Mouse (Mus musculus) c-Kit-positive CD71-positive TER-119-positive erythroid progenitor cells, embryonic 14.5 days (primary cell): ENCODE data around the gene Gpam.

Experiments
- DNase-seq: peaks from one replicate; pipeline ENCODE4 v3.0.0-alpha.2; 2013; ENCODE audit warnings: low spot score

Gpam gene

DNA sequence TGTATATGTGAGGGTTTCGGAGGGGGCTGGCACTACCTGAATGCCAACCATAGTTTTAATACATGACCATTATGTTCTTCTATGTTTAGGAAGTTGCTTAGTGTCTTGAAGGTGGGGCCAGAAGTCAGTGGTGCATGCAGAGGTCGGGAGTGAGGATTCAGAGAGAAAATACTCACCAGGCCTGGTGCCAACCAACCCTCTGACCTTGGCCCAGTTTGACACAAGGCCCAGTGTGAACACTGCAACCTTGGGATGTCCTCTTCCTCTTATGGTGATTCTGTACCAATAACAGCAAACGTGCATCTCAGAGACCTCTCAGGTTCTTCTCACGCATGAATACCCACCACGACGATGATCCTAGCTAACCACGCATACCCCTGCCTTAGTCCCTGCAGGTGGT, 11.5 kb upstream of the Gpam start:
- DNase-seq = no peak

DNA sequence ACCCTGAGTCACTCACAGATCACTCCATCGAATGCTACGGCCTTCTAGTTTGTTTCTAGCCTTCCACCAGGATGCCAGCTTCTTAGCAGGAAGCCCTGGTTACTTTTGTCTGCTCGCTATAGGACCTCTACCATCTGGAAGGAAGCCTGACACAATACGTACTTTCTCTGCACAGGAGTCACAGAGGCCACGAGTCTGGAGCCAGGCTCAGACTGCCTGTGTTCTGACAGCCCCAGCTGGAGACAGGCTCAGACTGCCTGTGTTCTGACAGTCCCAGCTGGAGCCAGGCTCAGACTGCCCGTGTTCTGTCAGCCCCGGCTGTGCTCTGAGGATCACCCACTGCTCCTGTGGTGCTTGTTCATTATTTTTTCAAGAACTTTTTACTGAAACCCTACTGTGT, 10.8 kb upstream of the Gpam start:
- no peak for DNase-seq

DNA sequence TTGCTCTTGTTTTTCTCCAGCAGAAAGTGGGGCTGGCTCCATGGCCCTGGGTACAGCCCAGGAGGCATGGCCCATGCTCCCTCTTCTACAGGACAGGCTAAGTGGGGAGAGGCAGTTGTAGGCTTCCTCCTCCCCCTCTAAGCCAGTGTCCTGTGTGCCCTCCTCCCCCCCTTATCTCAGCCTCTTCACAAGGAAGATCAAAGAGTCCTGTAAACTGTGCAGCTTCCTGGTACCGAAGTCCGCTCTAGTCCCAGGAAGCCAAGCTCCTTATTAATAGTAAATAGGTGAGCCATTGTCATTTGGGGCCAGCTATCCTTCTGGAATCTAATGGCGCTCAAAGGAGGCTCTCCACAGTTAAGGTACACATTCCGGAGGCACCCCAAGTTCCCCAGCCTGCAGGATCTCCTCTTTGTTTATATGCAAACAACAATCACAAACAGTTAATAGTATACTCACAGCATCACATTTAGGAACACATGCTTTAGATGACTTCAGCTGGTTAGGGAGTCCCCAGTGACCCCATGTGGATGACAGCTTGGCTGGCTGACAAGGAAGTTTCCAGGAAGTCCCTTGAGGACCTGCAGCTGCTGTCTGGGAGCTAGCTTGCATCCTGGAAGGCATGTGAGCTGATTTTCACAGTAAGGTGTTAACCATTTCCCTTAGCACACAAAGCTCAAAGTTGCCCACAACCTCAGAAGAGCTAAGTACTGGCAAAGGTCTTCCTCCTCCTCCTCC, 9.8 kb upstream of the Gpam start:
- DNase-seq = no peak

DNA sequence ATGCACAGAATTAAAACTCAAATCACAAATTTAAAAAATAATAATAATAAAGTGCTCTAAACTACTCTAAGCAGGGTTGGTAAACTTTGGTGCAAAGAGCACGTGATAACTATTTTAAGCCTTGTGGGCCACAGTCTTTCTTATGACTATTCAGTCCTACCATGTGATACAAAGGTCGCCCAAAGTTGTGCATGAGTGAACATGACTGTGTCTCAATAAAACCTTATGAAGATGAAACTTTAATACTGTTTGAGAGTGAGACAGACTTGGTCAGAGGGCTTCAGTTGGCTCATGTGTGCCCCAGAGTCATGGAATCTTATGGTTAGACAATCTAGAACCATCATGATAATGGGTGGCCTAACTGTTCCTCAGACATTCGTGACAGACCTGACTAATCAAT, 8.9 kb upstream of the Gpam start:
- no peak for DNase-seq

DNA sequence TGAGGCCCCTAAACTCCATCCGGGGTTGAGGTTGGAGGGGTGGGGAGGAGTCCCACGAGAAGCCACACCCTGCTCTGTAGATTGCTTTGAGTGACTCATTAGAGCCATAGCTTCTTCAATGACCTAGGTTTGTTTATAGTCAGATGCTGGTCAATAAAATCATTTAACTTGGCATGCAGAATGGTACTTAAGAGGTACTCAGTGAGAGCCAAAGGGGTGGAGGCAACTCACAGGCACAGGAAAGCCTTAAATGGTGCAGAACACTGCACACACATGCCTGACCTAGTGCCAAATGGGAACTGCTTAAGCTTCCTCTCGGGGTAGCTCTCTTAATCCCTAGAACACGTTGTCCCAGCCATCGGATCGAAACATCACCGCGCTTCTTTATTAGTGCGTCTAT, 7.5 kb upstream of the Gpam start:
- no peak for DNase-seq

DNA sequence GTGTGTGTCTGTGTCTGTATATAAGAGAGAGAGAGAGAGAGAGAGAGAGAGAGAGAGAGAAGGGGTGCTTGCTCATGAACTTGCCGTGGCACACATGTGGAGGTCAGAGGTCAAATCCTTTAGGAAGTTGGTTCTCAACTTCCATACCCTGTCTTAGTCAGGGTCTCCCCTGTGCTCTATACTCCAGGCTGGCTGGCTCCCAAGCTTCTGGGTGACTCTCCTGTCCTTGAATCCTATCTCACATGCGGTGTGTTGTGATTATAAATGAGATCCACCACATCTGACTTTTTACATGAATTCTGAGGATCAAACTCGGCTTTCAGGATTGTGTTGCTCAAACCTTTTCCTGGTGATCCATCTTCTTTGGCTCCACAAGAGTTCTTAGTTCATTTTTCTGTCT, 5.4 kb upstream of the Gpam start:
- no peak for DNase-seq

DNA sequence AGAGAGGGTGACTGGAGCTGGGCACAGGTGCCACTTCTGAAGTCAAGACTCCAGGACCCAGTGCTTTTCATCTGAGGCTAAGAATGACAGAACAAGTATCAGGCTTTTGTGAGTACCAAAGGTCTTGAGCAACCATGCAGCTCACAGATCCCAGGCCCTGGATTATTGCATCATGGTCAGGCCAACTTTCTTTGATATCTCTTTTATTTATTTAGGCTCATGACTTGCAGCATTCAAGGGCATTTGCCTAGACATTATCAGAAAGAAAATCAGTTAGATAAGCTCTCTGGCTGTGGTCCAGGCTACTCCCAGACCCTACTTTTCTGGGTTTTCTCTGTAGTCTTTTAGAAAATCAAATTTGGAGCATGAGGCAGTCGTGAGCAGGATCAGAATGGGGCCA, 4.7 kb upstream of the Gpam start:
- no peak for DNase-seq

DNA sequence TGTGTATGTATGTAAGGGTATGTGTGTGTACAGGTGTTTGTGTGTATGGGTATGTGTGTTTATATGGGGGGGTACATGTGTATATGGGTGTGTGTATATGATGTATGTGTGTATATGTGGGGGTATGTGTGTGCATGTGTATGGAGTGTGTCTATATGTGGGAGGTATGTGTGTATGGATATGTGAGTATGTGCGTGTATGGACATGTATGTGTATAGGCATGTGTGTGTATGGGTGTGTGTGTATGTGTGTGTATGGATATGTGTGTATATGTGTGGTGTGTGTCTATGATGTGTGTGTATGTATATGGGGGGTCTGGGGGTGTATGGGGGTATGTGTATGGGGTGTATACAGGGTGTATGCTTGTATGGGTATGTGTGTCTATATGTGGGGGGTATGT, 1.4 kb upstream of the Gpam start:
- no peak for DNase-seq

DNA sequence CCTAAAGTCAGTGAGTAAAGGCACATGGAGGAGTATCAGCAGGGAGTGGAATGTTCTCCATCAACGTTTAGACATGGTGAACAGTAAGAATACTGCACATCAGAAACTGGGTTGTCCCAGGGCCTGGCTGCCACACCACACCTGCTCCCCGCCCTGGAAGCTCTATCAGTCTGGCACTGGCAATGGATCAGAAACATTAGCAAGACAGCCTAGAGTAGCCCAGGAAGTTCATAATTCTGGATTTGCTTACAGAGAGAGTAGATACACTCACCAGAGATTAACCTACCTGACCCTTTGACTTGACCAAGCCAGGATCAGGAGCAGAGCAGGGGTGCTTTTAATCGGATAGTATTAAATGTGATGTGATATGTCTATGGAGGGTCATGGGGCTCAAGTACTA, 1.6 kb downstream of the Gpam start:
- no peak for DNase-seq

DNA sequence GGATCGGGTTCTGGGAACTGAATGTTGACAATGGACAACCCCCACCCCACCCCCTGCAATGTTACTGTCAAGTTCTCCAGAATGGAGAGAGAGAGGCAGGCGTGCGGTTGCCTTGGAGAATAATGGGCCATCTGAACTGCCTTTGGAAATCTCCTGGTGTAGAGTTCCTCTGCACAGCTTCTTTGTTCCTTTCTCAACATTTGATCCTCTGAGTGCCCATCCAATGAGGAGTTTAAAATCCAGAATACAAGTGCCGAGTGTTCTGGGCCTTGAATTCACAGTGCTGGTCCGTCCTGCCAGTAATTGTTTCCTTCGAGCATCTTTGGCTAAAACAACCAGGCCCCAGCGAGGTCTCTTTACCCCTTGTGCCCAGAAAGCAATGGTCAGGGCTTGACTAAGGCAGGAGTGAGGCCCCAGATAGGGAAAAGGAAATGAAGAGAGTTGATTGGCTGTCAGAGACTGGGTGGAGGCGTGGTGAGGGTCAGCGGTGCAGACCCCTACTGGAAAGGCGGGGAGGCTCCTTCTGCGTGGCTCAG, 4.0 kb downstream of the Gpam start:
- no peak for DNase-seq

DNA sequence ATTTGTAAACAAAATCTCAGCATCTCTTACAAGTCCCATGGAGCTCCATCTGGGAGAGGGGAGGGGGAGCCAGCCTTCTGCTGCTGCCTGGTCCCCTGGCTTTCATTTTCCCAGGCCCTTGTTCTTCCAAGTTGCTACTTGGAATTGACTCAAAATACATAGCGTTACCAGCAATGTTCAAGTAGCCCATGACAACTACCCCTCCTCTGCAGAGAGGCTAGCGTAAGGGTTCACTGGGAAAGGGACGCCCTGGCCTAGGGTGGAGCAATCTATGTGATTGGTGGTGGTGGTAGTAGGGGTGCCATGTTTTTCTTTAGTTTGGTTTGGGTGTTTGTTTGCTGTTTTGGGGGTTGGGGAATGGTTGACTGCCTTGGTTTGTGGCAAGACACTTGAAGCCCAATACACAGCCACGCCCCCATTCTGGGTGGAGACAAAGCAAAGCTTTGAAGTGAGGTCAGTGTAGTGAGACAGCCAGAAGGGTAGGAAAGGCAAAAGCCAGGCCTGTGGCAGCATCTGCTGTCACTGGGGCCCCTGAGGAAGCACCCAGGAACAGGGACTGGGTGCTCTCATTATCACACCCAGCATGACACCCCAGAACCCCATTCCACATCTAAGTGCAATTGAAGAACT, 4.6 kb downstream of the Gpam start:
- no peak for DNase-seq

DNA sequence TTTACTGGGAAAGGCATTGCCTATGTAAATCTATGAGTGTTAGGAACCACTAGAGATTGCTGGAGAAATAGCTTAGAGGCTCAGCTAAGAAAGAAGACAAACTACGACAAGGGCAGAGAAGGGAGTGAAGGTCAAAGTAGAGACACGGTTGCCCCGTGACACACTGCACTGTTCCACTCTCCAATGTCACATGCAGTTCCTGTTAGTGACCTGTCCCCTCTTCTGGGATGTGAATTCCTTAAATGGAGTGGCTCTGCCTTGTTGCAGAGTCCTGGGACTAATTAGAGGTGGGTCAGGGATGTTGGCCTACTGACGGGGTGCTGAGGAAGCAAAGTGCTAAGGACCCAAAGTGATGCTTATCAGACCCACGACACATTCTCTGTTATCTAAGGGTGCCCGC, 5.2 kb downstream of the Gpam start:
- no peak for DNase-seq

DNA sequence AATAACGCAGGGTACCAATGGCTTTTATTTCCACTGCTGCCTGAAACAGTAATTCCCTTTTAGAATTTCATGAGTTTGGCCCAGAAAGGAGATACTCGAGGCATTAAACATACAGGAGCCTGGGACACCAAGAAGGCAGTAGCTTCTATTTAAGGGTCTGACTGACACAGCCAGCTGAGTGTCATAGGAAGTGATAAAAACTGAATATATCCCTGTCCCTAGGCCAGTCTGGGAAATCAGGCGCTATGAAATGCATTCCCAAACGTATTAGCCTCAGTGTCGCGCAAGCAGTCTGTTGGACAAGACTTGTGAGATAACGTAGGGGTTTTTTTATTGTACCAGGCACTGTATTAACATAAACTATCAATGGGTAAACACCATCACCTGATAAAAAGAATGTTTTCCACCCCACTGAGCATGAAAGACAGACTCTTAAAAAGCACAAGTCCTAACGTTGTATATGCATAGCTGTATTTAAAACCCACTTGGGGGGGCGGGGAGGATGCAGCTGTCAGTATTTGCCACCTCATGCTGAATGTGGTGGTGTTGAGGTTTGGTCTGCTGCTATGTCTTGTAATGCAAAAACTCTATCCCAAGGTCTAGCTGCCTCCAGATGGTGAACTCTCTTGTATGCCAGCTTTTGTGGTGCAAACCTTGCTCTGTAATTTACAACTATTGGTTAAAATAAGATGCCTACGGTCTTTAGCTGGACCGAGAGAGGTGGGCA, 6.4 kb downstream of the Gpam start:
- DNase-seq = no peak

DNA sequence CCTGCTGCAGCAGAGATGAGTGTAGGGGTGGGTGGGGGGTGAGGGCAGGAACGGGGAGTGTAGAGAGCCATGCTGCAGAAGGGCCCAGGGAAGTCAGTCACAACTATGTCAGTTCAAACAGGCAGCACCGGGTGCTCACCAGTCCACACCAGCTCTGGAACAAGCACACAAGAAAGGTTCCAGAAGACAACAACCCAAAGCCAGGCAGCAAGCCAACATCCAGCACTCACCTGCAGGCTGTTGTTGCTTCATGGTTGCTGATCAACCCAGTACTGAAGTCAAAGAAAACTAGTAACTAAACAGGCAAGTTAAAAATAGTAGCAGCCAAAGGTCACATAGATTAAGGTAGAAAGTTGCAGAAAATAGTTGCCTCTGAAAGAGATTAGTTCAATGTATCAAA, 7.5 kb downstream of the Gpam start:
- DNase-seq = no peak

DNA sequence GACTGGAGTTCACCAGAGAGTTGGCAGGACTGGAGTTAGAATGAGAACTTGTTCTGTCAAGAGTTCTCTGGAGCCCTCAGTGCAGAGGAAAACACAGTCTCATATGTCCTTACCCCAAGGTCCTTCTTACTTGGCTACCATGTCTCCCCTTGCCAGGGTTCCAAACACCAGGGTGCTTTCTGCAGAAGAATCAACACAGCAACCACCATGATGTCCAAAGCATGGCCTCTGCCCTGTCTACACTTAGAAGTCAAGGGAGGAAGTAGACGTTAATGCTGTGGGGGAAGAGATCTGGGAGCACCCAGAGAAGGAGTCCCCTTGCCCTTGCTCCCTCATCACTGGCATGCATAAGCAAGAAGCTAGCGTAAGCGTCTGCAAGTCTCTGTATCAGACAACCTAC, 9.0 kb downstream of the Gpam start:
- DNase-seq = no peak

DNA sequence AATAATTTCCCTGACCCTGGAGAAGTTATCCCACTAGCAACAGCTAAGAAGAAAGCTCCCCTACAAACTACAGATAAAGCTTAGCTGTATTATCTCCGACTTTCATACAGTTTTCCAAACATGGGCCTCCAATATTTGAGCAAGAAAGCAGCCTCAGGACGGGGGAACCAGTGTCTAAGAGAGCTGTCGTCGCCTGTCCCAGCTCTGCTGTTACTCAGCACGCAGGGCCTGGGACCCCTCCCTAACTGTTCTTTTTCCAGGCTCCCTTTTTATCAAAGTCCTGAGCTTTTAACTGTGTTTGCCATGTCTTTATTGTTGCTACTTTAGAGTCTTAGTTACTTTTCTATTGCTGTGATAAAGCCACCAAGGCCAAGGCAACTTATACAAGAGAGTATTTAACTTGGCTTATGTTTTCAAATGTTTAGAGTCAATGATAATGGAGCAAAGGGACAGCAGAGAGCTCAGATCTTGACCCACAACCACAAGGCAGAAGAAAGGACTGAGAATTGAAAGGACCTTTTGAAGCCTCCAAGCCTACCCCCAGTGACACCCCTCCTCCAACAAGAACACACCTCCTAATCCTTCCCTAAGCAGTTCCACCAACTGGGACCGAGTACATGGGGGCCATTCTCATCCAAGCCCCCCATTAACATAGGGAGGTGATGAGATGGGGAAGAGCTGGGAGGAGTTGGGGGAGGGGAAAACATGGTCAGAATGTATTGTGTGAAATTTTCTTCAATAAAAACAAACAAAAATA, 9.8 kb downstream of the Gpam start:
- DNase-seq = no peak

DNA sequence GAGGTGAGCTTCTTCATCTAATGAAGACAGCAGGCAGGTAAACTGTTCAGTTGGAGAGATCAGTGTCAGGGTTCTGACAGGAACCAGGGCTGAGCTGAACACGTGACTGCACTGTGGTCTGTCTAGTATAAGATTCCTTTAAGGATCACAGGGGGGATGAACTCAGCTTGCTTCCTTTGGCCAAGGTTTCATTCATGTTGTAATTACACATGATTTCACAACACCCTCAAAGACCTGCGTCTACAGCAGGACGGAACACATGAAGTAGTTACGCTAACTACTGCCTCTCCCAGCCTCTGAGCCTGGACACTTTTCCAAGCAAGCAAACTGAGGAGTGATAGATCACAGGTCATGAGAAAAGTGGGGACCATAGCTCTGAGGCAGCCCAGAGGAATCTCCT, 11.5 kb downstream of the Gpam start:
- DNase-seq = no peak

DNA sequence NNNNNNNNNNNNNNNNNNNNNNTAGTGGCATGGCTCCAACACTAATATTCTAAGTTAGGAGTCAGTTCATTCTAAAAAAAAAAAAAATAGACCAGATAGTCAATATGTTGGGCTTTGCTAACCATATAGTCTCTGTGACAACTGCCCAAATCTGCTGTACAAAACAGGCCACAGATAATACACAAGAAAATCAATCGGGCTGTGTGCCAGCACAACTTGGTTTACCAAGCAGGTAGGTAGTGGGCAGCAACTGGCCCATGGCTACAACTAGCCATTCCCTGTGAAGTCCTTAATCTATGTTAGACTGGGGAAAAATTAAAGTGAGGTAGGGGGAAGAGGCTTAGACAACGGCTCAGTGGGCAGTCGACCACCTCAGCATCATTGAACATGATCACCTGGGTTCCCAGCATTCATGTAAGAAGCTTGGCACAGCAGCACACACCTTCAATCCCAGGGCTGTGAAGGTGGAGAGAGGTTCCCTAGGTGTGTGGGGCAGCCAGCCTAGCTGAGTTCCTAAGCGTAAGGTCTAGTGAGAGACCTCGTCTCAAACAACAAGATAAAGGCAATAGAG, 12.1 kb downstream of the Gpam start:
- no peak for DNase-seq

DNA sequence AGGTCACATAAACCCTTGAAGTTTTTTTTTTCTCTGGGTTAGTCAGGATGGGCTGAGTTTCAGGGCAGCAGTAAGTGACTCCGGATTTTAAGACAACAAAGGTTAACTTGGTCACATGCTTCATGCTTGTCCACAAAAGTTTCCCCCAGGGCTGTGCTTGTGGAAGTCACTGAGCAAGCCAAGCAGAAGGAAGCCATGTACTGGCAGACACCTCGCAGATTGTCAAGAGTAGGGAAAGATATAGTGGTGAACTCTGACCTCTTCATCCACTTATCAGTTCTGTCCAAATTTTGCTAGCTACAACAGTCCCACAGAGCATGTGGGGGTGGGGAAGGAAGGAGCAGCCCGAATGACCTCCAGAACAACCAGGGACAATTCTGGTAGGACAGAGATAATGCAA, 19.1 kb downstream of the Gpam start:
- DNase-seq = no peak

DNA sequence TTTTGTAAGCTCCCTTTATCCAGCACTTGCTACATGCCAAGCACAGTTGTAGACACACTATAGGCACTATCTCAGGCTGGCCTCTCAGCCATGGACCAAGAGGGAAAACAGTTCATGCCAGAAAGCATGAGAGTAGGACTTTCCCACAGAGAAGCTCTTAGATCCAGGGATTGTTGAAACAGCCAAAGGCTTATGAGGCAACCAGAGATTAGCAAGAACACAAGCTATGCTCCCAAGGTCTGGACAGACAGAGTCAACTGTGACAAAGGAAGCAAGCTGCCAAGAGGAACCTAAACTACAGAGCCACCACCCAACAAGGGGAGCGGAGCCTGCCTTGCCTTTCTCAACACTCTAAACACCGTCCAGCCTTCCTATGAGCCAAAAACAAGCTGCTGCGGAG, 21.1 kb downstream of the Gpam start:
- DNase-seq = no peak

DNA sequence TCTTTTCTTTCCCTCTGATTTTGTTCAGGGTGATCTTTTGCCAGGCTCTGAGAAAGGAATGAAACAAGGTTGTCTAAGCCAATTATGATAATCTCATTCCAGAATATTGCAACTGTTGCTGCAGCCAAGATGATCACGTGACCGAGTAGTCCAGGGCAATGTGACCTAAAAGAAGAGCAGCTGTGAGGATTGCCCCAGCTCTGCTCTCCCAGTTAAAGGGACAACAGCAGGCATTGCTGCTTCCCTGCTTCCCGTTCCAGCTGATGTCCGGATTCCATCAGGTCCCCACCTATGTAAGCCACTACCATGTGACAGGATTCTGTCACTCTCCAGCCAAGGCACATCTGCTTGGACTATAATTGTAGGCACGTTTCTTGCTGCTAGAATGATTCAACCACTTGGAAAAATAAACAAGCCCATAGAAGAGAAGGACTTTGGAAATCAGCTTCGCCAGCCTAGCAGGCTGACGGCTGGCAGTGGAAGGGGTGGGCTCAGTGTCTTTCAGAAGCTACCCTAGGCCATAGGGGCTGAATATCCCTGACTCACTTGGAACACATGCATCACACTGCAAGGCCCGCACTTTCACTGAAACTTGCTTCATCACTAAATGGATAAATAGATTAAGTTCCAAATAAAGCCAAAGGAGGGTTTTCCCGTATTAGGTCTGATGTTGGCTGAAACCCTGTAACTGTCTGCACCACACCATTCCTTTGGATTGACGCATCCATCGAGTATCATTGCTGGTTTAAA, 23.8 kb downstream of the Gpam start:
- DNase-seq = no peak
